In the genomic region with DNA sequence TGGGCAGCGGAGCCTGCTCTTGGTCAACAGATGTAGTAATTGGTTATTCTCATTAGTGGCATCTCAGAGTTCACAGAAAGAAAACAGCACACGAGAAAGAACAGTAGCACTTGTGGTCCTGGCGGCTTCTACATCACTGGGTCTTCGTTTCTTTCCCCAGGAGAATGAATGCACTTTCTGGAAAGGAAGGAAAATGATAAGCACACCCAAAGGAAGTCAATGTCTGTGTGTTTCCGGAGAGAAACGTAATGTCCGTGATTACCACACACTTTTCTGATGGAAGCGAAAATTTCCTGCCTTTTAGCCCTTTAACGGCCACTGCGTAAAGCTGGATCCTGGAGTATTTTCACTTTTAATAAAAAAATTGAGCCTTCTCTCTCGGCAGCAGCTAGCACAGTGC, we compare ENCODE assay signal across 9 mouse cellular contexts.
DNase-seq lines count a peak whose midpoint lies in the region; ATAC-seq lines count a peak whose summit lies in the region.
"Had no signal": no experiment of that assay in that cellular context is flagged by ENCODE, and none has a peak within 500 bp of the region (broad histone marks: within the 10 kb centered on the region; RNA-seq: fewer than 3 reads in every experiment).

No protein-coding gene starts in this region.

- no peaks in the 10 kb centered on the region for H3K9me3 ChIP-seq in hindbrain, embryonic 14.5 days (ENCODE audit: control insufficient read depth, low read length)
- H3K9me3 ChIP-seq in hindbrain, embryonic 13.5 days: no peaks in the 10 kb centered on the region
- no peaks in the 10 kb centered on the region for H3K9me3 ChIP-seq in heart, embryonic 15.5 days (replicated peaks)
- no peaks in the 10 kb centered on the region for H3K9me3 ChIP-seq in limb, embryonic 12.5 days

- ATAC-seq in hindbrain, embryonic 14.5 days (ENCODE audit: low FRiP score): no peak
- no peak for ATAC-seq in hindbrain, embryonic 13.5 days (ENCODE audit: low FRiP score)
- ATAC-seq in heart, embryonic 15.5 days (replicated peaks; ENCODE audit: insufficient number of reproducible peaks, insufficient read depth, low FRiP score, low read depth): 0 out of 2 replicates have a peak, but pooled peaks have one; percentile 40
- no peak for ATAC-seq in limb, embryonic 12.5 days (ENCODE audit: insufficient number of reproducible peaks, insufficient read depth, low FRiP score, low TSS enrichment, low read depth)
- ATAC-seq in monocyte, adult 5-6 weeks (replicated peaks; ENCODE audit: insufficient number of reproducible peaks, low FRiP score, low TSS enrichment, poor library complexity, severe bottlenecking): no peak

- no peaks in the 10 kb centered on the region for H3K4me1 ChIP-seq in hindbrain, embryonic 14.5 days (replicated peaks; ENCODE audit: control insufficient read depth, insufficient read depth, low read length)
- H3K4me1 ChIP-seq in hindbrain, embryonic 13.5 days (replicated peaks): no peaks in the 10 kb centered on the region
- 0 out of 2 replicates have a peak, but pooled peaks cover 2% of the 10 kb centered on the region for H3K4me1 ChIP-seq in heart, embryonic 15.5 days (replicated peaks)
- 0 out of 2 replicates have a peak, but pooled peaks cover 3% of the 10 kb centered on the region for H3K4me1 ChIP-seq in limb, embryonic 12.5 days (replicated peaks)

- H3K9ac ChIP-seq in hindbrain, embryonic 14.5 days: no peak overlapping the region
- H3K9ac ChIP-seq in hindbrain, embryonic 13.5 days: no peak overlapping the region
- no peak overlapping the region for H3K9ac ChIP-seq in heart, embryonic 15.5 days
- no peak overlapping the region for H3K9ac ChIP-seq in limb, embryonic 12.5 days (replicated peaks)

- WGBS in hindbrain, embryonic 14.5 days: 71% methylated on average over 11 of the region's 11 CpGs
- WGBS in hindbrain, embryonic 13.5 days: 75% methylated on average over 11 of the region's 11 CpGs
- WGBS in heart, embryonic 15.5 days: 57% methylated on average over 11 of the region's 11 CpGs
- 38% methylated on average over 11 of the region's 11 CpGs for WGBS in limb, embryonic 12.5 days

- H3K27me3 ChIP-seq in hindbrain, embryonic 14.5 days (ENCODE audit: control insufficient read depth, insufficient read depth, low read length): no peaks in the 10 kb centered on the region
- H3K27me3 ChIP-seq in hindbrain, embryonic 13.5 days: no peaks in the 10 kb centered on the region
- H3K27me3 ChIP-seq in heart, embryonic 15.5 days: no peaks in the 10 kb centered on the region
- no peaks in the 10 kb centered on the region for H3K27me3 ChIP-seq in limb, embryonic 12.5 days

- no peak overlapping the region for H3K4me3 ChIP-seq in hindbrain, embryonic 14.5 days (replicated peaks; ENCODE audit: low read length)
- H3K4me3 ChIP-seq in hindbrain, embryonic 13.5 days: no peak overlapping the region
- H3K4me3 ChIP-seq in heart, embryonic 15.5 days: no peak overlapping the region
- no peak overlapping the region for H3K4me3 ChIP-seq in limb, embryonic 12.5 days (replicated peaks)

- peak; percentile 23 for DNase-seq in hindbrain, embryonic 14.5 days (ENCODE audit: low spot score)
- DNase-seq in Muller cell, postnatal 12 days (ENCODE audit: inconsistent ontology term): peak; percentile 66
- no peak for DNase-seq in urinary bladder, postnatal 10 days (ENCODE audit: low spot score)
- no peak for DNase-seq in left cerebral cortex, adult 8-10 months (ENCODE audit: low spot score in 2 of 2)
- DNase-seq: thymus, postnatal 25 days had no signal

- no peak overlapping the region for H3K27ac ChIP-seq in hindbrain, embryonic 14.5 days
- no peak overlapping the region for H3K27ac ChIP-seq in hindbrain, embryonic 13.5 days
- peak overlapping the region; percentile 66 for H3K27ac ChIP-seq in heart, embryonic 15.5 days
- no peak overlapping the region for H3K27ac ChIP-seq in limb, embryonic 12.5 days

- H3K4me2 ChIP-seq in hindbrain, embryonic 14.5 days (replicated peaks): no peak overlapping the region; the same call in 1 of the 2 replicates
- H3K4me2 ChIP-seq in hindbrain, embryonic 13.5 days: no peak overlapping the region
- no peak overlapping the region for H3K4me2 ChIP-seq in heart, embryonic 15.5 days
- peak overlapping the region; percentile 27 for H3K4me2 ChIP-seq in limb, embryonic 12.5 days

- no peaks in the 10 kb centered on the region for H3K36me3 ChIP-seq in hindbrain, embryonic 14.5 days (replicated peaks; ENCODE audit: control insufficient read depth, insufficient read depth)
- no peaks in the 10 kb centered on the region for H3K36me3 ChIP-seq in hindbrain, embryonic 13.5 days
- H3K36me3 ChIP-seq in heart, embryonic 15.5 days: no peaks in the 10 kb centered on the region
- no peaks in the 10 kb centered on the region for H3K36me3 ChIP-seq in limb, embryonic 12.5 days

Comparison
In these comparisons a context has a peak if more than half of its experiments do, and no peak if none do; other contexts are left out.
1. DNase-seq: peak in hindbrain, embryonic 14.5 days (single experiment) and Muller cell, postnatal 12 days (single experiment); none in urinary bladder, postnatal 10 days (single experiment) and left cerebral cortex, adult 8-10 months (0 of 2).